Mouse (Mus musculus): ENCODE measurements at regions not wholly inside any gene's neighbourhood (a gene's known extent, or its start where the extent isn't known, plus 50 kb on each side); places are given as distances from the start of the nearest gene placed in this dataset.

DNA sequence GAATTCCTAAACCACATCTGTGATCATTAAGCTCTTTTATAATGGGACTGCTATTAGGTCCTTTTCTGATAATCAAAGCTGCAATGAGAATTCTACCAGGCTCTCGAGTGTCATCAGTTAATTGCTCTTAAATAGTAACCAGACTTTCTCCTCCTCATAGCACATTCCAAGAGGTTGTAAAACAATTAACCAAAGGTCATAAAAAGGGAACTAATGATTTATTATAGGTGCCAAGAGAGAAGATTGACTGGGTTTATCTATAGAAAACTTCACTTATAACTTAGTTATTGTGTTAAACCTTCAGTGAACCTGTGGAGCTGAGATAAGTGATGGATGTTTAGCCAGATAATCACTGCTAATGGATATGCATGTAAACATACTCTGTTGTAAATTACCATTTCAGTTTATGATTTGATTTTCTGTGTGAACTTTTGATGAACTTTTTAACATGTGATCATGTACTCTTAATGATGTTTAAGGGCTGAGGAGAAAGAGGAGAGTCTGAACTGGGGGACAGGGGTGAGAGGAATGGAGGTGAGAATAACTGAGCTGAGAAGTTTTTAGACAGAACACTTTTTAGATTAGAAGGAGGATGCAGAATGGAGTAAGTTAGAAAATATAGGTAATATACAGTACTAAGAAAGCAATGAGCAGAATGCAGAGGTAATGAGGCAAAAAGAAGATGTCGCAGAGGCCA, 228.4 kb upstream of the Cox7c start:
- DNase-seq = no peak

DNA sequence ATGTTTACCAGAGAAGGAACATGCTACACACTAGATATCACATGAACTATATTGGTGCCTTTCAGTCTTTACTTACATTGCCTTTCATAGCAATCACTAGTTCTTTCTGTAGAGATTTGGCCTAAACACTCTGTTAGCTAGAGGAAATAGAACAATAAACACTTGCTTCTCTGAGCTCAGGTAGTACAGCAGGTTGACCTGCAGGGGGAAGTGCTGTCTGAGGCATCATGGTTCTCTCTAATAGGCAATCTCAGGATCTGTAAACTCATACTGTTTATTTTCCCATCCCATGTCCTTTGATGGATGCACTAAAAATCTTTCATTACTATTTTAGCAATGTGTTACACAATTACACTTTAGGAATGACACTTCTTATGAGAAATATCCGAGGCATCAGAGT, 191.3 kb upstream of the Cox7c start:
- no peak for DNase-seq

DNA sequence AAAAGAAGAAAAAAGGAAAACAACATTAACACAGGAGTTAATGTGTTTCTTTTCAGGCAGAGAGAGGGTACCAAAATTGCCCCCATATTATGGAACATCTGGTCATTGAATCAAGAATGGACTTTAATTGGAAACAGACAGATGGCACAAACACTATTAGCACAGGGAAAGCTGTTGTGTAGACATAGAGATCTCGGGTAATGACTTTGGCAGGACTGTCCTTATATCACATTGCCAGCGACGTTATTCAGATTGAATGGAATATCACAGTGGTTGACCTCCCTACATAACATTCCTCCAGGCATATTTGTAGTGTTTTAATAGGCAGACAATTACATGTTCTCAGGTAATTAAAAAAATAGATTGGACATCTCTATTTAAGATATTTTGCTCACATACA, 158.9 kb upstream of the Cox7c start:
- DNase-seq = peak; percentile 1

GRCm38 (mm10) chr13:86180496-86180895, 133.8 kb upstream of the Cox7c start:
- no peak for DNase-seq

- peak; percentile 88 for DNase-seq
Measured at GRCm38 (mm10) chr13:86147331-86147730, 100.6 kb upstream of the Cox7c start.

DNA sequence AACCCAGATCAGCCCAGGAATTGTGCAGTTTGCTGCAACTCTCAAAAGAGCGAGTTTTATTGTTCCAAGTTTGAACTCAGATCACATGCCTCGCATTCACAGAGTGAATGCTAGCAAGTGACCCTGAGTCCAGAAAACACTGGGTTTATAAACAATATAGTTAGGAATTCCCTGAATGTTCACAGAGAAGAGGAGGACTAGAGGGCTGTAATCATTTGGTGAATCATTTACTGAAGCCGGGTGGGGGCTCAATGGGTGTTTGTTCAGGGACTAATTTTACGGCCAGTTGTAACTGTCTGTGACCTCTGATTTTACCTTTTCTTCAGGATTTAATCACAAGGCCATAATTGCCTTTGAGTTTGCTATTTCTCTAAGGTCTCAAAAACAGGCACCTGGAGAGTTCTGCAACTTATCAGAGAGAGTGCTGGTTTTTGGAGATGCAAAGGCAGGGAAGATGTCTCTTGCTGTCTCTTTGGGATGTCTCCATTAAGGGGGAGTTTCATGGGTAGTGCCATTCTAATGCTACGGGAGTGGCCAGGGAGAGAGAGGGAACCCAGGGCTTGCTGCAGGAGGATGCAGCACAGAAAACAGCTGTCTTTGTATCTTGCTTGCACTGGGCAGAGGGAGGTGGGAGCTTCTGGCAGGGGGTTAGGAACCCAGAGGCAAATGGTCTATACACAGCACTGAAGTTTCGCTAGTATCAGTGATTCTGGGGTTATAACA, 64.8 kb upstream of the Cox7c start:
- DNase-seq = no peak

DNA sequence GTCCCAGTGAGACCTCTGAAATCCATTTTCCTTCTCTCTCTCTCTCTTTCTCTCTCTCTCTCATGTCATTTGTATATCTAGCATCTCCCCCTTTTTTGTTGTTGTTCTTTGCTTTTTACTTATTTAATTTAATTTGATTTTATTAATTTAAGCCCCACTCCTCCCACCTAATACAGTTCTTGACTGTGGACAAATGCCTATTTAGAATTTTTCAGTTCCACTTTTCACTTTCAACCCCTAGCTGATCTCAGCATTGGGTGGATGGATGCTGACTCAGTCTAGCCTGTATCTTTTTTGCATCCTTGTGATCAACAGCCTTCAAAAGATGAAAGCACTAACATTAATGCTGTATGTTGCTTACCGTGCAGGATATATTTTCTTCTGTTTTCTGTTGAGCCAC, 55.5 kb upstream of the Cox7c start:
- no peak for DNase-seq

- DNase-seq = no peak
Measured at GRCm38 (mm10) chr13:86097836-86098235, 51.1 kb upstream of the Cox7c start.

- no peak for DNase-seq
Measured at GRCm38 (mm10) chr13:86097291-86097690, 50.6 kb upstream of the Cox7c start.

Data from retina, postnatal 1 day (tissue).